Mouse (Mus musculus) heart, postnatal 25 days (tissue): ENCODE measurements around the gene Prss16. TPM values are rescaled to one million over a fixed set of nuclear protein-coding genes. Genes with fewer than 3 reads are reported as not detected.

Source experiments
- DNase-seq: peaks from one replicate; pipeline ENCODE4 v3.0.0; 2022; ENCODE audit warnings: low spot score
- intact Hi-C: fragments of 180-260 bp; cut with DNase I; formaldehyde crosslinking; loops from one replicate; pipeline ENCODE4 v1.15.1; 2025
- total RNA-seq, 2 experiments: library from RNA; stranded (reverse); gene quantifications; 2 replicates each; pipeline ENCODE4 v1.2.3; 2021

Gene Prss16
- not detected for total RNA-seq

- intact Hi-C loops = no loop called here
- DNase-seq = no peak
Observed at GRCm38 (mm10) chr13:22009642-22010041, at the start of gene Prss16. Gene Prss16 (minus strand): TSS chr13:22009742.

- DNase-seq = no peak
- intact Hi-C loops = no loop called here
Observed at GRCm38 (mm10) chr13:22053754-22054153, 44.2 kb upstream of the Prss16 start.

GRCm38 (mm10) chr13:22051523-22051859 is 41.9 kb upstream of the Prss16 start:
- intact Hi-C loops = no loop called here
- DNase-seq = no peak

GRCm38 (mm10) chr13:22050591-22051522 is 41.3 kb upstream of the Prss16 start:
- DNase-seq = peak; percentile 76
- intact Hi-C loops = no loop called here

- no peak for DNase-seq
- intact Hi-C loops = loop anchor here (5.0 to 10.0 kb wide), 3 partner anchors 225 to 1315 kb away; partner anchors contain the start of gene Zfp322a
Observed at GRCm38 (mm10) chr13:22049737-22050440, 40.3 kb upstream of the Prss16 start.

GRCm38 (mm10) chr13:22049041-22049440 is 39.5 kb upstream of the Prss16 start:
- intact Hi-C loops = loop anchor here (5.0 to 10.0 kb wide), 3 partner anchors 224 to 1316 kb away; partner anchors contain the start of gene Zfp322a
- no peak for DNase-seq

GRCm38 (mm10) chr13:22045311-22045710 is 35.8 kb upstream of the Prss16 start:
- no peak for DNase-seq
- intact Hi-C loops = loop anchor here (5.0 to 10.0 kb wide), 3 partner anchors 221 to 1319 kb away; partner anchors contain the start of gene Zfp322a

GRCm38 (mm10) chr13:22044432-22045155 is 35.1 kb upstream of the Prss16 start:
- DNase-seq = no peak
- intact Hi-C loops = loop anchor here (5.0 to 10.0 kb wide), 6 partner anchors 220 to 1703 kb away; partner anchors contain the start of genes Hist1h1t, Hist1h2bb, Hist1h3c and Hist1h4c

GRCm38 (mm10) chr13:22043503-22044431 is 34.2 kb upstream of the Prss16 start:
- intact Hi-C loops = loop anchor here (5.0 to 10.0 kb wide), 5 partner anchors 219 to 1704 kb away; partner anchors contain the start of genes Hist1h1t, Hist1h2bb, Hist1h3c and Hist1h4c
- DNase-seq = no peak

- intact Hi-C loops = loop anchor here (5.0 to 10.0 kb wide), 5 partner anchors 218 to 1704 kb away; partner anchors contain the start of genes Hist1h1t, Hist1h2bb, Hist1h3c and Hist1h4c
- peak; percentile 83 for DNase-seq
Observed at GRCm38 (mm10) chr13:22042568-22043502, 33.3 kb upstream of the Prss16 start, which contains the start of the genes Hist1h2ag and Hist1h2bj. Gene Hist1h2ag (minus strand): TSS chr13:22042944. Gene Hist1h2bj (plus strand): TSS chr13:22043214.

GRCm38 (mm10) chr13:22041651-22042567 is 32.4 kb upstream of the Prss16 start:
- intact Hi-C loops = loop anchor here (5.0 to 10.0 kb wide), 5 partner anchors 217 to 1705 kb away; partner anchors contain the start of genes Hist1h1t, Hist1h2bb, Hist1h3c and Hist1h4c
- no peak for DNase-seq

GRCm38 (mm10) chr13:22041142-22041536 is 31.6 kb upstream of the Prss16 start, which contains the start of gene Hist1h4i:
Gene Hist1h4i (minus strand): TSS chr13:22041362.
- intact Hi-C loops = loop anchor here (5.0 to 10.0 kb wide), 5 partner anchors 216 to 1706 kb away; partner anchors contain the start of genes Hist1h1t, Hist1h2bb, Hist1h3c and Hist1h4c
- DNase-seq = peak; percentile 89

- intact Hi-C loops = loop anchor here (5.0 to 10.0 kb wide), 5 partner anchors 216 to 1707 kb away; partner anchors contain the start of genes Hist1h1t, Hist1h2bb, Hist1h3c and Hist1h4c
- DNase-seq = no peak
Observed at GRCm38 (mm10) chr13:22040464-22041141, 31.1 kb upstream of the Prss16 start.

GRCm38 (mm10) chr13:22039951-22040463 is 30.5 kb upstream of the Prss16 start:
- no peak for DNase-seq
- intact Hi-C loops = loop anchor here (5.0 to 10.0 kb wide), 7 partner anchors 215 to 1707 kb away; partner anchors contain the start of genes Hist1h1e, Hist1h1t, Hist1h2ac and Hist1h2bb

GRCm38 (mm10) chr13:22039364-22039763 is 29.8 kb upstream of the Prss16 start:
- intact Hi-C loops = loop anchor here (5.0 kb wide), 2 partner anchors 1583 to 1643 kb away; partner anchors contain the start of genes Hist1h1e, Hist1h2ac, Hist1h2bc and Hist1h2be
- no peak for DNase-seq
